Mouse (Mus musculus): Measurements from ENCODE around the gene Ilf3.

- no peak for TF ChIP-seq CTCF (IDR thresholded peaks at IDR 0.05; ENCODE audit: extremely low read depth, insufficient read depth, insufficient read length, insufficient replicate concordance)
- no peak for TF ChIP-seq POLR2A (IDR thresholded peaks at IDR 0.05; ENCODE audit: low read depth, low read length)
Observed at GRCm38 (mm10) chr9:21346627-21347365, 20.9 kb upstream of the Ilf3 start.
